Mouse (Mus musculus) midbrain, embryonic 10.5 days (tissue): Measurements from ENCODE around the gene Gm13695. TPM values are rescaled to one million over a fixed set of nuclear protein-coding genes. Genes with fewer than 3 reads are reported as not detected.
"Not testable (repeated sequence)": the region's sequence is repeated elsewhere in the genome, so short reads cannot be mapped to it uniquely, and the experiment has no call there.

ENCODE experiments used
- DNase-seq: peaks from one replicate; pipeline ENCODE4 v3.0.0-alpha.2; 2017; ENCODE audit warnings: low spot score
- H3K27ac ChIP-seq: fragments of 300-500 bp; sonication (generic); replicated peaks from 2 replicates; pipeline ENCODE4 v1.5.1; 2016; ENCODE audit warnings: mild to moderate bottlenecking
- H3K27me3 ChIP-seq: fragments of 300-500 bp; sonication (generic); 2 replicates; pipeline ENCODE4 v1.6.1; 2016; ENCODE audit warnings: low read depth, mild to moderate bottlenecking; ENCODE audit not compliant: poor library complexity, severe bottlenecking
- H3K36me3 ChIP-seq: fragments of 300-500 bp; sonication (generic); 2 replicates; pipeline ENCODE4 v1.6.1; 2016; ENCODE audit warnings: mild to moderate bottlenecking, moderate library complexity
- H3K4me1 ChIP-seq: fragments of 300-500 bp; sonication (generic); 2 replicates; pipeline ENCODE4 v1.6.1; 2016
- H3K4me3 ChIP-seq: fragments of 300-500 bp; sonication (generic); 2 replicates; pipeline ENCODE4 v1.5.1; 2016; ENCODE audit warnings: mild to moderate bottlenecking, moderate library complexity
- H3K9me3 ChIP-seq: fragments of 300-500 bp; sonication (generic); replicated peaks from 2 replicates; pipeline ENCODE4 v1.6.1; 2016; ENCODE audit warnings: mild to moderate bottlenecking
- WGBS: fragments of 180-500 bp; shearing (Covaris S2); methylation state at CpG from one replicate; pipeline ENCODE4 v1.1.7; 2016; 5-methylcytosine and 5-hydroxymethylcytosine counted together
- polyA plus RNA-seq: library from polyadenylated mRNA; unstranded; fragments of >200 nt; fragmentation: Nextera tagmentation; extraction: Ambion mirVana; gene quantifications from 2 replicates; pipeline ENCODE4 v1.2.1, GENCODE M21; 2016

The Gm13695 gene
- polyA plus RNA-seq, 1 experiment from 2014 or later: not detected

DNA sequence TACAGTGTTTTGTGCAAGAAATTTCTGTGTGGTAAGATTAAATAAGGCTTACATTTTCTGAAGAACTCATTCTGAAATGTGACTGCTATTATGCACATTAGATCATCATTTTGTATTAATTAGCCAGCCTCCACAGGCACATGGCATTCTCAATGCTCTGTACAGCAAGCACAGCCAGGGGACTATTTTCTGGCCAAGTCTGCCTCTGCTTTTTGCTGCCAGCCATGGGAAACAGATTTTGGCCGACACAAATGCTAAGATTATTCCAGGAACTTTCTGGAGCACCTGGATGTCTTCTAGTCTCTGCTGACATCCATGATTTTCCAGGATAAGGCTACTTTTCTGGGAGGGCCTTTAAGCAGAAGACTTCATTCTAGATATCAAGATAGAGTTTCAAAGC is 41.8 kb downstream of the Gm13695 start:
- 77% methylated on average over 1 of the region's 1 CpGs for WGBS
- H3K9me3 ChIP-seq: no peaks in the 10 kb centered on the region
- H3K27me3 ChIP-seq: no peaks in the 10 kb centered on the region
- no peaks in the 10 kb centered on the region for H3K36me3 ChIP-seq
- DNase-seq: no peak
- H3K4me1 ChIP-seq: no peaks in the 10 kb centered on the region
- H3K4me3 ChIP-seq: no peak overlapping the region
- H3K27ac ChIP-seq: no peak overlapping the region

DNA sequence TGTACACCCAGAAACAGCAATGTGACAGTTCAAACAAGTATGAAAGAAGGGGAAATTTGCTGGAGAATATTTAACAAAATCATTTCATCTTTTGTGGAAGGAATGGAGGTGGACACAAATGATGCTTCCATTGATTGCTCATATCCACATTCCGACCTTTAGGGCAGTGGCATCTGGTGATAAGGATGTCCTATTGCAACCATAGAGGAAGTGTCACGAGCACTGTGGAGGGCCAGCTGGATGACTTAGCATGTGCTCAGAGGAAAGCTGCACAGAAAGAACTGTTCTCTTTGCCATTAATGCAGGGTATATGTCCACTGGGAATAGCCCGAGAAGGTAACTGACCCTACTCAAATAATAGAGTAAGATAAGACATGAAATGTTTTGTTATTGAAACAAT is 42.7 kb downstream of the Gm13695 start:
- Histone ChIP-seq H3K27me3 (no peaks in the 10 kb centered on the region), H3K36me3 (no peaks in the 10 kb centered on the region), H3K4me1 (no peaks in the 10 kb centered on the region), H3K27ac (no peak overlapping the region), H3K4me3 (no peak overlapping the region), H3K9me3 (no peaks in the 10 kb centered on the region)
- 73% methylated on average over 3 of the region's 3 CpGs for WGBS
- no peak for DNase-seq

DNA sequence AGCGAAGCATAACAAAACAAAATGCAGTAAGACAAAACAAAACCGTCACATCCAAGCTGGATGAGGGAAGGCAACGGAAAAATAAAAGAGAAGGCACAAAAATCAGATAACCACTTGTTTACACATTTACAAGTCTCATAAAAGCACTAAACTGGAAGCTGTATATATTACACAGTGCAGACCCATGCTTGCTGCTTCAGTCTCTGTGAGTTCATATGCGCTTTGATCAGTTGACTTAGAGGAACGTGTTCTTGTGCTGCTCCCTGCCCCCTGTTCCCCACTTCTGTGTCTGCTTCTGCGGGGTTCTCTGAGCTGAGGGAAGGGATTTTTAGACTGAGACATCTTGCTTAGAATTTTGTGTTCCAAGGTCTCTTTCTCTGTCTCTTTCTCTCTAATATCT is 47.5 kb downstream of the Gm13695 start:
- Histone ChIP-seq H3K4me1 (no peaks in the 10 kb centered on the region), H3K27me3 (no peaks in the 10 kb centered on the region), H3K4me3 (no peak overlapping the region), H3K9me3 (no peaks in the 10 kb centered on the region), H3K36me3 (no peaks in the 10 kb centered on the region), H3K27ac (no peak overlapping the region)
- WGBS: 78% methylated on average over 6 of the region's 6 CpGs
- DNase-seq: no peak

DNA sequence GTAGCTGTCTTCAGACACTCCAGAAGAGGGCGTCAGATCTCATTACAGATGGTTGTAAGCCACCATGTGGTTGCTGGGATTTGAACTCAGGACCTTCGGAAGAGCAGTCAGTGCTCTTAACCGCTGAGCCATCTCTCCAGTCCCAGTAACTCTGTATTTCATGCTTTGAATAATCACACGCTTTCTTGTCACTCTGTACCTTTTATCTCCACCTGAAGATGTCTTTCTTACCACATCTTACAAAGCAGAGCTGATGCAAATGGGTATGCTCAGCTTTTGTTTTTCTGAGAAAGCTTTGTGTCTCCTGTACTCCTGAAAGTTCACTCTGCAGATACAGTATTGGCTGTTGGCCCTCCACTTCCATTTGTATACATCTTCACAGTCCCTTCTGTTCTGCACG is 49.2 kb downstream of the Gm13695 start:
- H3K27ac ChIP-seq, H3K36me3 ChIP-seq, H3K9me3 ChIP-seq, H3K4me1 ChIP-seq, H3K27me3 ChIP-seq, DNase-seq, H3K4me3 ChIP-seq: not testable (repeated sequence)
- 77% methylated on average over 5 of the region's 5 CpGs for WGBS

DNA sequence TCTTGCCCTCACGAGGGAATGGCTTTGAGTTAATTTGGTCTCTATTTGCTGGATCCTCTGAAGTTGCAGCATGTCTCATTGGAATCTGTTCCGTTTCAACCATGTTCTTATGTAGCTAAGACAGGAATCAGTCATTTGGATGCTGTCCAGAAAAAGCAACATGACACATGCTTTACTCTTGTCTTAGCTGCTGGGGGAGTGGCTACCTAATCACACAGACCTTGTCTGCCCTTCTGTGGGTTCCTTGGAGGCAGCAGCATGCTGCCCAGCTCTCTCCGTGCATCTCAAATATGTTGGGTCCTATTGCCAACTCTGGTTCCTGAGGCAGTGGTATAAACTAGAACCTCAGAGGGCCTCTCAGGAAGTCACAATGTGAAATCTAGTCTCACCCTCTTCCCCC is 51.2 kb downstream of the Gm13695 start:
- Histone ChIP-seq H3K36me3 (no peaks in the 10 kb centered on the region), H3K4me3 (no peak overlapping the region)
- WGBS: 85% methylated on average over 3 of the region's 3 CpGs

More for the DNA sequence above, 51.2 kb downstream of the Gm13695 start:
- Histone ChIP-seq H3K27me3 (no peaks in the 10 kb centered on the region), H3K9me3 (no peaks in the 10 kb centered on the region), H3K27ac (no peak overlapping the region), H3K4me1 (no peaks in the 10 kb centered on the region)
- no peak for DNase-seq

Other genes starting within 250 kb of the Gm13695 start
- gene Itgav, start 242.9 kb upstream of the Gm13695 start, polyA plus RNA-seq: 28.8 and 29.2 TPM in 2 replicates
- 24.3 and 32.6 TPM in 2 replicates for gene Fam171b, start 154.7 kb upstream of the Gm13695 start, polyA plus RNA-seq
- gene Zswim2, start 26.1 kb upstream of the Gm13695 start, polyA plus RNA-seq: not detected in 2 replicates
- gene Gm13698, start 11.6 kb upstream of the Gm13695 start, polyA plus RNA-seq: not detected in 2 replicates
- not detected in 2 replicates for gene Gm13693, start 5.8 kb upstream of the Gm13695 start, polyA plus RNA-seq
- not detected in 2 replicates for gene Gm13696, start 5.8 kb downstream of the Gm13695 start, polyA plus RNA-seq
- not detected in 2 replicates for gene Gm13694, start 11.6 kb downstream of the Gm13695 start, polyA plus RNA-seq
- not detected in 2 replicates for gene Gm13697, start 17.4 kb downstream of the Gm13695 start, polyA plus RNA-seq
- not detected in 2 replicates for gene Gm13691, start 23.2 kb downstream of the Gm13695 start, polyA plus RNA-seq